Mouse (Mus musculus) stomach, embryonic 16.5 days (tissue): Measurements from ENCODE around the gene Cox7a2l. TPM values are rescaled to one million over a fixed set of nuclear protein-coding genes. Genes with fewer than 3 reads are reported as not detected.

ENCODE experiments used
- ATAC-seq: fragments of 200-750 bp; cut with Nextera tagmentation; 2 replicates; pipeline ENCODE4 v1.8.0; 2017; ENCODE audit warnings: moderate number of reproducible peaks, moderate TSS enrichment; ENCODE audit not compliant: insufficient read depth, low FRiP score
- H3K27ac ChIP-seq: fragments of 300-500 bp; sonication (generic); 2 replicates; pipeline ENCODE4 v1.5.1; 2014; ENCODE audit warnings: low read length
- H3K27me3 ChIP-seq: fragments of 300-500 bp; sonication (generic); 2 replicates; pipeline ENCODE4 v1.6.1; 2014; ENCODE audit warnings: low read length, control low read depth, mixed read lengths; ENCODE audit not compliant: control insufficient read depth, insufficient read depth
- H3K36me3 ChIP-seq: fragments of 300-500 bp; sonication (generic); 2 replicates; pipeline ENCODE4 v1.6.1; 2014; ENCODE audit warnings: low read length; ENCODE audit not compliant: control insufficient read depth, insufficient read depth
- H3K4me1 ChIP-seq: fragments of 300-500 bp; sonication (generic); 2 replicates; pipeline ENCODE4 v1.6.1; 2014; ENCODE audit warnings: low read length, control low read depth, mixed read lengths; ENCODE audit not compliant: control insufficient read depth, insufficient read depth
- H3K4me2 ChIP-seq: fragments of 300-500 bp; sonication (generic); 2 replicates; pipeline ENCODE4 v1.6.1; 2014; ENCODE audit warnings: low read depth, low read length, mixed read lengths
- H3K4me3 ChIP-seq: fragments of 300-500 bp; sonication (generic); replicated peaks from 2 replicates; pipeline ENCODE4 v1.5.1; 2014; ENCODE audit warnings: mild to moderate bottlenecking, low read length
- H3K9ac ChIP-seq: fragments of 300-500 bp; sonication (generic); 2 replicates; pipeline ENCODE4 v1.6.1; 2014; ENCODE audit warnings: low read length
- H3K9me3 ChIP-seq: fragments of 300-500 bp; sonication (generic); replicated peaks from 2 replicates; pipeline ENCODE4 v1.6.1; 2016; ENCODE audit warnings: low read length, control low read depth; ENCODE audit not compliant: control insufficient read depth
- WGBS: fragments of 180-500 bp; shearing (Covaris S2); extraction: QIAGEN DNeasy Blood & Tissue Kit; methylation state at CpG from one replicate; pipeline ENCODE4 v1.1.7; 2014; 5-methylcytosine and 5-hydroxymethylcytosine counted together
- polyA plus RNA-seq: library from polyadenylated mRNA; unstranded; fragments of >200 nt; fragmentation: Nextera tagmentation; extraction: Ambion mirVana; gene quantifications from 2 replicates; pipeline ENCODE4 v1.2.1, GENCODE M21; 2015

The Cox7a2l gene
- polyA plus RNA-seq, 1 experiment from 2014 or later = 166 TPM

DNA sequence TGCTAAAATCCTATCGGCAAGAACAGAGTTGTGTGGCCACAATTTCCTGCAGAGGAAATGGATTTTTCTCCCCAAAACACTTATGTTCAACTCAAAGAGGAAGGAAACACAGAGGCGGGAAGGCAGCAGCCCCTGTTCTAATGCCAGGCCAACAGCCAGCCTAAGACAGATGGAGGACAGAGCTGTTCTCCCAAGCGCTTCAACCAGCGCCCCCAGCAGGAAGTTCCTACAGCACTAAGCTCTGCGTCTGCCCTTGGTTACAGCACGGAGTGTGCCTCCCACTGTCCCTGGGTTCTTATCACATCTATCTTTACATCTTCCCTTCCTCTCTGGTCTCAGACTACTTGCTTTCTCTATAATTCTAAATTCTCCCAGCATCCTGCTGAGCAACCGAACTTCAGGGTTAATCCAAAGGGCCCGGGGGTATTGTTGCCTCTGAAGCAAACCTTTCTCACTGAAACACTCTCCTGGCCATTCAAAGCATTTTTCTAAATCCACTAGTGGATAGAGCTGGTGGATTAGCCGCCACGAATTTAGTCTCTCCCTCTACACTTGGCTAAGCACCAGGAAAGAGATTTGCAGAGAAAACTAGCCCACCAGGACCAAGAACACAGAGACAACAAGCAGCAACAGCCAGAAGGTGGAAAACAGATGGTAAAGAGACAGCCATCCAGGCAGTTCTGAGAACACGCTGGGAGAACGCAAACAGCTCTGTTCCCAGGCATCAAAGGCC, 31.5 kb upstream of the Cox7a2l start:
- no peak for ATAC-seq
- 43% methylated on average over 12 of the region's 12 CpGs for WGBS
- no peaks in the 10 kb centered on the region for H3K36me3 ChIP-seq
- 0 out of 2 replicates have a peak, but pooled peaks cover 5% of the 10 kb centered on the region for H3K4me1 ChIP-seq
- no peak overlapping the region for H3K4me2 ChIP-seq
- peaks cover 9% of the 10 kb centered on the region; the same call in 1 of the 2 replicates for H3K27me3 ChIP-seq
- H3K9ac ChIP-seq = no peak overlapping the region
- no peaks in the 10 kb centered on the region for H3K9me3 ChIP-seq
- no peak overlapping the region for H3K4me3 ChIP-seq
- no peak overlapping the region for H3K27ac ChIP-seq

DNA sequence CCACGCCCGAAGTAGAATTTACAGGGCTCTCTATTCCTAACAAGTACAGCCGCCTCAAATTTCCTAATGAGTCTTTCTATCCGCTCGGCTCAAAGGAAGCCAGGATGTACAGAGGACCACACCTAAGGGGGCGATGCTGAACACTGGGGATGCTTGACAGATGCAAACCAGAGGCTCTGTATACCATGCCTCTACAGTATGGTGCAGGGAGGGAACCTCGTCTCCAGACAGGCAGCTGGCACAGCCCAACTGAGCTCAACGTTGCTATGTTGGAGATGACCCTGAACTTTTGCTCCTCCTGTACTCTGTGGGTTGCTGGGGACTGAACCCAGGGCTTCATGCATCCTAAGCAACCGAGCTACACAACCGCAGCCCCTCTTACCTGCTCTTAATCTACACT, 30.0 kb upstream of the Cox7a2l start:
- no peak overlapping the region for H3K27ac ChIP-seq
- H3K4me3 ChIP-seq = no peak overlapping the region
- 54% methylated on average over 10 of the region's 10 CpGs for WGBS
- 0 out of 2 replicates have a peak, but pooled peaks cover 5% of the 10 kb centered on the region for H3K4me1 ChIP-seq
- H3K36me3 ChIP-seq = no peaks in the 10 kb centered on the region
- no peak overlapping the region for H3K4me2 ChIP-seq
- no peak overlapping the region for H3K9ac ChIP-seq
- H3K9me3 ChIP-seq = no peaks in the 10 kb centered on the region
- ATAC-seq = no peak
- peaks cover 9% of the 10 kb centered on the region; the same call in 1 of the 2 replicates for H3K27me3 ChIP-seq

DNA sequence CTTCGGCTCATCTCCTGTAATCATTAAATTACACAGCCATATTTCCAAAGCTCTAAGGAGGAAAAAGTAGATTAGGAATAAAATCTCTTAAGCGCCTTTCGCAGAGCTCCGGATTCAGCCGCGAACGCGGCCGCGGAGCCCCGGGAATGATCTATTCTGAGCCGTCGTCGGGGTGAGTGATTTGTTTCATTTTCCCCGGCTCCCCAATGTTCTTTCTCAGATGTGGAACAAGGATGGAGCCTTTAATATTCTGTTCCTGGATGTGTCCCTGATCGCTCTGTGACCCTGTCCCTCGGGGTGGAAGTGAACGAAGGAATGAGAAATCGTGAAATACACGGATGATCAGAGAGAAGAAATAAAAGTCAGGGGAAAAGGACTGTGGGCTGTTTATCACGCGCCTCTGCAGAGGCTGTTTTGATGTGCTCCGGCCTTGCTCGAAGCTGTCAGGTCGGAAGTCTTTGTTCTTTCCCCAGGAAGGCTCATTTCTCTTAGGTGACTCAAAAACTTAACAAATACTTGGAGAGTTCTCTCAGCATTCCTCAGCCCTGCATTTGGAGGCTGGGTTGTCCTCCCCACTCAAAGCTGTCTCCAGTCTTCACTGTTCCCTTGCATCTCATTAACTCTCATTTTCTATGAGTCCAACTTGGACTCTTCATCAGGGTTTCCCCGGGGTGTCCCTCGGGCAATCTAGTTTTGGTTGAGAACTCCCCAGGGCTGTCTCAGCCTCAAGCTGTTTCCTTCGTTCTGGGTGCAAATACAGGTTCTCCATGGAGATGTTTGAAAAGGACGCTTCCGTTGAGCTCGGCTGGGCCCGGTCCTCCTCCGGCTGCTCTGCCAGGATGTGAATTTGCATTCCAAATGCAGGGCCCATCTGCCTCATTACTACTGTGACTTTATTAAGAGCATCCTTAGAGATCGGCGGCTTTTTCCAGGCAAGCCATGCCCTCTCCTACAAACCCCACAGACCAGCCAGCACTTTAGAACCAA, 28.9 kb upstream of the Cox7a2l start:
- Histone ChIP-seq H3K27me3 (peaks cover 9% of the 10 kb centered on the region; the same call in 1 of the 2 replicates), H3K27ac (no peak overlapping the region), H3K4me2 (peak overlapping the region; percentile 53), H3K36me3 (no peaks in the 10 kb centered on the region), H3K9me3 (no peaks in the 10 kb centered on the region), H3K9ac (peak overlapping the region; percentile 49), H3K4me3 (peak overlapping the region; percentile 45), H3K4me1 (0 out of 2 replicates have a peak, but pooled peaks cover 5% of the 10 kb centered on the region)
- ATAC-seq = no peak
- 12% methylated on average over 35 of the region's 35 CpGs for WGBS

DNA sequence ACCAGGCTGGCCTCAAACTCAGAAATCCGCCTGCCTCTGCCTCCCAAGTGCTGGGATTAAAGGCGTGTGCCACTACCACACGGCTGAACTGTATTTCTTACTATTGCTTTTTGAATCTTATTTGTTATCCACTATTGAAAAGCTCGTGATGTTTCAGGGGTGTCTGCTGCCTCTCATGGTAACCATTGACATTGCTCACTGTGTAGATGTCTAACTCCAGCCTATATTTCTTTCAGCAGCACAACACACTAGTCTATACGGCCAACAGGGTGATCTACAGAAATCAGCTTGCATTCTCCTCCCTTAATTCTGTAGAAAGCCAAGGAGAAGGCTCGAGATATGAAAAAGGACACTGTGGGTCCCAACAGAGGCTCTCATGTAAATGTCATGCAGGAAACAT, 28.1 kb upstream of the Cox7a2l start:
- Histone ChIP-seq H3K36me3 (no peaks in the 10 kb centered on the region), H3K27me3 (peaks cover 9% of the 10 kb centered on the region; the same call in 1 of the 2 replicates), H3K4me3 (peak overlapping the region; percentile 45), H3K27ac (no peak overlapping the region), H3K4me1 (0 out of 2 replicates have a peak, but pooled peaks cover 5% of the 10 kb centered on the region), H3K4me2 (peak overlapping the region; percentile 53), H3K9ac (no peak overlapping the region), H3K9me3 (no peaks in the 10 kb centered on the region)
- WGBS = 79% methylated on average over 6 of the region's 6 CpGs
- ATAC-seq = no peak

DNA sequence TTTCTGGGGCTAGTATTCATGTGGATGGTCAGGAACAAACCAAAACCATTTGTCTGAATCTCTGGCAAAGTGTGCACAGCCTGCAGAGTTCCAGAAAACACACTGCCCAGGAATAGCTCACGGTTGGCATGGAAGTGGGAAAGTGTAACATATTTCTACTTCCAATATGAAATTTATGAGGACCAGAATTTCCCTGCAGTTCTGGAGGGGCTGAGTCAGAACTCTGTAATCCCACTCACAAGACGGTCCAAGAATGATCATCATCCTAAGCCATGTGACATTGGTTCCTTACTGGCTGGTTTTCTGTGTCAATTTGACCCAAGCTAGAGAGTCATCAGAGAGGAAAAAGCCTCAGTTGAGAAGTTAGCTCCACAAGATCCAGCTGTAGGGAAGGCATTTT, 25.3 kb upstream of the Cox7a2l start:
- no peak overlapping the region for H3K4me3 ChIP-seq
- H3K27ac ChIP-seq = no peak overlapping the region
- H3K4me1 ChIP-seq = 0 out of 2 replicates have a peak, but pooled peaks cover 5% of the 10 kb centered on the region
- no peak for ATAC-seq
- H3K27me3 ChIP-seq = 0 out of 2 replicates have a peak, but pooled peaks cover 4% of the 10 kb centered on the region
- 78% methylated on average over 2 of the region's 2 CpGs for WGBS
- H3K9ac ChIP-seq = no peak overlapping the region
- H3K9me3 ChIP-seq = no peaks in the 10 kb centered on the region
- H3K36me3 ChIP-seq = no peaks in the 10 kb centered on the region
- H3K4me2 ChIP-seq = no peak overlapping the region

DNA sequence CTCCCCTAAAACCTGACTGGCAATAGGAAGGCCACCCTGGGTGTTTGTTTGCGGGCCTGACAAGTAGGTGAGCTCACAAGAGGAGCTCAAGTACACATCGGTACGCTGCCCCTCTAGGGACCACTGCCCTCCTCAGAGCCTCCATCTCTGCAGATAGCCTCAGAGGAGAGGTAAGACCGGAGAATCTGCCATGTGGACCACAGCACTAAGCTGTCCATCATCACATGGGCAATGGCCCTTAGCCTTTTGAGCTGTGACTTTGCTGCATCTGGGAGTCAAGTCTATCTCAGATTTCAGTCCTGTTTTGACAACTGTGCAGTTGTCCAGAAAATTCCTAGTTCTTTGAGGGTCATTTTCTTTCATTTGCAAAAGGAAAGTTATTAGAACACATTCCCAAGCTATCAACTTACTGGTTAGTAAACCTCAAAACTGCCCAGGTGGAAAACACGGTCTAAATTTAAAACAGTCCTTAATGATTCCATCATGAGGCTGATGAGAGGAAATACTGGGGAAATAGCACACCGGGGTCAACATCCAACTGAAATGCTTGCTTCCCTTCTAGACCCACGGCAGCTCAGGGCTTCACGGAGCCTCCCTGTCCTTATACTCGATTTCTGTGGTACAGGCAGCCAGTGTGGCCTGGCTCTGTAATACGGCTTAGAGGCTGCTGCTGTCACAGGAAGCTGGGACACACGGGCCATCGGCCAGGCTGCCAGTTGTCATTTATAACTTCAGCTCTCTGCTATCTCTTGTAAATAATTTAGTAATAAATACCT, 22.3 kb upstream of the Cox7a2l start:
- H3K4me2 ChIP-seq = no peak overlapping the region
- H3K36me3 ChIP-seq = no peaks in the 10 kb centered on the region
- 61% methylated on average over 12 of the region's 12 CpGs for WGBS
- no peak overlapping the region for H3K9ac ChIP-seq
- H3K27ac ChIP-seq = no peak overlapping the region
- no peak for ATAC-seq
- no peaks in the 10 kb centered on the region for H3K4me1 ChIP-seq
- H3K4me3 ChIP-seq = no peak overlapping the region
- H3K9me3 ChIP-seq = no peaks in the 10 kb centered on the region; the same call in 1 of the 2 replicates
- no peaks in the 10 kb centered on the region for H3K27me3 ChIP-seq

DNA sequence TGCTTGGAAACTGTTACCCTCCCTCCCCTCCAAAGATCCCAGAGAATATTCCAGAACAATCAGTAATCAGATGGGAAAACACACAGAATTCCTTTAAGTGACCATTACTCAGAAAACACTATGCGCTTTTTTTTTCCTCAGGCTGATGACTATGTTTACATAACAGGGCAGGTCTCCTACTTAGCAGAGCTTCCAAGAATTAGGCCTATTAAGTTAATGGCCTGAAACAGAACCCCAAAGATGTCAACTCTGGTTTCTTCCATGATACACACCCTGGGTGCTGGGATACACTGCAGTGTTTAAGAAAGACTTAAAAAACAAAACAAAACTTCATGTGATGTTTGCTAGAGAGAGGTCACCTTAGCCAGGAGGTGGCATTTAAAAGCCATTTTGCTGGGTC, 21.6 kb upstream of the Cox7a2l start:
- H3K27ac ChIP-seq = no peak overlapping the region
- no peaks in the 10 kb centered on the region; the same call in 1 of the 2 replicates for H3K9me3 ChIP-seq

DNA sequence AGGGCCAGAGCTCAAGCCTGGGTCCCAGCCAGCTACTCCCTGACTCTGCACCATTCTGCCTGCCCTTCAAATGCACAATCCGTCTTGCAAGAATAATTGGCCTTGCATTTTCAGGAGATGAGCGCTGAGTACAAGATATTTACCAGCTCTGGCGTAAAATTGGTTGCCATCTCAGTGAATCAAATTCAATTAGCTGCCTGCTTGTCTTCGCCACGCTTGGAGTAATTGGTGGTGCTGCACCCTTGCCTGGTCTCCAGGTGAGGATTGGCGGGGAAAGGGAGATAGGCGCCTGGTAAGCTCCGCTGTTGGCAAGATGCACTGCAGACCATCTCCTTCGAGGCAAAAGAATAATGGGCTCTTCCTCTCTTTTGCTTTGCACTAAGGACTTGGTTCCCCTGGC, 21.0 kb upstream of the Cox7a2l start:
- H3K27me3 ChIP-seq = no peaks in the 10 kb centered on the region
- ATAC-seq = no peak
- 71% methylated on average over 9 of the region's 9 CpGs for WGBS

More for the DNA sequence above, 21.6 kb upstream of the Cox7a2l start:
- Histone ChIP-seq H3K4me3 (no peak overlapping the region), H3K4me1 (no peaks in the 10 kb centered on the region), H3K9ac (no peak overlapping the region), H3K27me3 (no peaks in the 10 kb centered on the region), H3K4me2 (no peak overlapping the region), H3K36me3 (no peaks in the 10 kb centered on the region)
- ATAC-seq = no peak
- 22% methylated on average over 1 of the region's 1 CpGs for WGBS

More for the DNA sequence above, 21.0 kb upstream of the Cox7a2l start:
- Histone ChIP-seq H3K4me3 (no peak overlapping the region), H3K4me2 (no peak overlapping the region), H3K9me3 (no peaks in the 10 kb centered on the region; the same call in 1 of the 2 replicates), H3K27ac (no peak overlapping the region), H3K9ac (no peak overlapping the region), H3K36me3 (no peaks in the 10 kb centered on the region), H3K4me1 (no peaks in the 10 kb centered on the region)
